Mouse (Mus musculus): ENCODE results near the gene Olfr1301. TPM values are rescaled to one million over a fixed set of nuclear protein-coding genes. Genes with fewer than 3 reads are reported as not detected.

Olfr1301 gene
- not detected in 2 replicates for polyA plus RNA-seq (2016; fragmentation: Nextera tagmentation; extraction: Ambion mirVana)

GRCm38 (mm10) chr2:111750706-111751105, at the start of gene Olfr1301:
TSS of gene Olfr1301 (plus strand) at chr2:111751006.
- Histone ChIP-seq H3K4me1 (no peaks in the 10 kb centered on the region), H3K27me3 (no peaks in the 10 kb centered on the region), H3K9ac (no peak within 1 kb of the TSS), H3K4me2 (replicated peaks) (no peak within 1 kb of the TSS), H3K9me3 (no peaks in the 10 kb centered on the region), H3K36me3 (no peaks in the 10 kb centered on the region), H3K4me3 (no peak within 1 kb of the TSS), H3K27ac (no peak within 1 kb of the TSS)
- no peak for ATAC-seq (ENCODE audit: insufficient number of reproducible peaks, insufficient read depth, low FRiP score, low TSS enrichment)
- 79% methylated on average over 3 of the region's 3 CpGs for WGBS

- Histone ChIP-seq H3K4me2 (replicated peaks) (no peak overlapping the region), H3K9me3 (no peaks in the 10 kb centered on the region), H3K9ac (no peak overlapping the region), H3K4me3 (no peak overlapping the region), H3K36me3 (no peaks in the 10 kb centered on the region), H3K27me3 (no peaks in the 10 kb centered on the region), H3K4me1 (no peaks in the 10 kb centered on the region), H3K27ac (no peak overlapping the region)
- ATAC-seq (ENCODE audit: insufficient number of reproducible peaks, insufficient read depth, low FRiP score, low TSS enrichment), result no peak
These were observed 24.1 kb upstream of the Olfr1301 start for GRCm38 (mm10) chr2:111726739-111727138.

GRCm38 (mm10) chr2:111777129-111777528, 26.3 kb downstream of the Olfr1301 start, which contains the start of gene Olfr1302:
TSS of gene Olfr1302 (plus strand) at chr2:111777429.
- no peaks in the 10 kb centered on the region for H3K9me3 ChIP-seq
- H3K4me3 ChIP-seq, result no peak within 1 kb of the TSS
- 70% methylated on average over 2 of the region's 2 CpGs for whole genome bisulfite sequencing
- no peaks in the 10 kb centered on the region for H3K27me3 ChIP-seq
- H3K4me1 ChIP-seq, result no peaks in the 10 kb centered on the region
- no peaks in the 10 kb centered on the region for H3K36me3 ChIP-seq
- H3K9ac ChIP-seq, result no peak within 1 kb of the TSS
- ATAC-seq (ENCODE audit: insufficient number of reproducible peaks, insufficient read depth, low FRiP score, low TSS enrichment), result no peak
- H3K4me2 ChIP-seq (replicated peaks), result no peak within 1 kb of the TSS
- H3K27ac ChIP-seq, result no peak within 1 kb of the TSS

Other genes with a start within 250 kb of the Olfr1301 start
- not detected in 2 replicates for gene Olfr1293-ps, start 225.8 kb upstream of the Olfr1301 start, polyA plus RNA-seq (2016; fragmentation: Nextera tagmentation; extraction: Ambion mirVana)
- gene Olfr1294, start 210.7 kb upstream of the Olfr1301 start, polyA plus RNA-seq (2016; fragmentation: Nextera tagmentation; extraction: Ambion mirVana), result not detected in 2 replicates
- gene Olfr1295, start 181.3 kb upstream of the Olfr1301 start, polyA plus RNA-seq (2016; fragmentation: Nextera tagmentation; extraction: Ambion mirVana), result not detected in 2 replicates
- gene Olfr1297, start 124.5 kb upstream of the Olfr1301 start, polyA plus RNA-seq (2016; fragmentation: Nextera tagmentation; extraction: Ambion mirVana), result not detected in 2 replicates
- not detected in 2 replicates for gene Olfr1298, start 101.8 kb upstream of the Olfr1301 start, polyA plus RNA-seq (2016; fragmentation: Nextera tagmentation; extraction: Ambion mirVana)
- gene Olfr1299, start 89.6 kb upstream of the Olfr1301 start, polyA plus RNA-seq (2016; fragmentation: Nextera tagmentation; extraction: Ambion mirVana), result not detected in 2 replicates
- gene Olfr1302, start 26.4 kb downstream of the Olfr1301 start, polyA plus RNA-seq (2016; fragmentation: Nextera tagmentation; extraction: Ambion mirVana), result not detected in 2 replicates
- not detected in 2 replicates for gene Olfr1303, start 69.3 kb downstream of the Olfr1301 start, polyA plus RNA-seq (2016; fragmentation: Nextera tagmentation; extraction: Ambion mirVana)
- gene Olfr1305, start 126.1 kb downstream of the Olfr1301 start, polyA plus RNA-seq (2016; fragmentation: Nextera tagmentation; extraction: Ambion mirVana), result not detected in 2 replicates
- gene Olfr1306, start 165.3 kb downstream of the Olfr1301 start, polyA plus RNA-seq (2016; fragmentation: Nextera tagmentation; extraction: Ambion mirVana), result not detected in 2 replicates
- gene Olfr1307, start 198.4 kb downstream of the Olfr1301 start, polyA plus RNA-seq (2016; fragmentation: Nextera tagmentation; extraction: Ambion mirVana), result not detected in 2 replicates
- not detected in 2 replicates for gene Olfr1308, start 213.9 kb downstream of the Olfr1301 start, polyA plus RNA-seq (2016; fragmentation: Nextera tagmentation; extraction: Ambion mirVana)
- not detected in 2 replicates for gene Olfr1309, start 239.3 kb downstream of the Olfr1301 start, polyA plus RNA-seq (2016; fragmentation: Nextera tagmentation; extraction: Ambion mirVana)